In genomic region chr14:25619066-25619762, GRCm38 (mm10) we compare ENCODE assay signal across 13 mouse cellular contexts.
DNase-seq lines count a peak whose midpoint lies in the region; ATAC-seq and TF ChIP-seq lines count a peak whose summit lies in the region.
"Had no signal": no experiment of that assay in that cellular context is flagged by ENCODE, and none has a peak within 500 bp of the region (broad histone marks: within the 10 kb centered on the region; RNA-seq: fewer than 3 reads in every experiment).

No protein-coding gene starts in this region.

- ATAC-seq in kidney, embryonic 15.5 days (replicated peaks; ENCODE audit: low FRiP score): no peak
- no peak for ATAC-seq in forebrain, embryonic 13.5 days
- ATAC-seq in hindbrain, postnatal 0 days: no peak

- H3K9me3 ChIP-seq in kidney, embryonic 15.5 days (replicated peaks): no peaks in the 10 kb centered on the region
- no peaks in the 10 kb centered on the region for H3K9me3 ChIP-seq in forebrain, embryonic 13.5 days (replicated peaks)
- H3K9me3 ChIP-seq in hindbrain, postnatal 0 days (ENCODE audit: low read length): no peaks in the 10 kb centered on the region
- H3K9me3 ChIP-seq: heart, embryonic 15.5 days; limb, embryonic 12.5 days; lung, embryonic 15.5 days had no signal

- H3K27ac ChIP-seq in kidney, embryonic 15.5 days: peak overlapping the region; percentile 51; the same call in 1 of the 2 replicates
- peak overlapping the region; percentile 68 for H3K27ac ChIP-seq in forebrain, embryonic 13.5 days
- H3K27ac ChIP-seq in hindbrain, postnatal 0 days: peak overlapping the region; percentile 60; the same call in 1 of the 2 replicates
- H3K27ac ChIP-seq: heart, embryonic 15.5 days; limb, embryonic 12.5 days; lung, embryonic 15.5 days had no signal

- H3K27me3 ChIP-seq in kidney, embryonic 15.5 days: no peaks in the 10 kb centered on the region
- no peaks in the 10 kb centered on the region for H3K27me3 ChIP-seq in forebrain, embryonic 13.5 days
- H3K27me3 ChIP-seq in hindbrain, postnatal 0 days (ENCODE audit: insufficient read depth, low read length): no peaks in the 10 kb centered on the region
- H3K27me3 ChIP-seq: heart, embryonic 15.5 days; limb, embryonic 12.5 days; lung, embryonic 15.5 days had no signal

- peaks cover 24% of the 10 kb centered on the region; the same call in 1 of the 2 replicates for H3K36me3 ChIP-seq in kidney, embryonic 15.5 days
- H3K36me3 ChIP-seq in forebrain, embryonic 13.5 days (ENCODE audit: poor library complexity, severe bottlenecking): peaks cover 34% of the 10 kb centered on the region
- peaks cover under 1% of the 10 kb centered on the region; the same call in 1 of the 2 replicates for H3K36me3 ChIP-seq in hindbrain, postnatal 0 days (ENCODE audit: insufficient read depth, low read length)
- H3K36me3 ChIP-seq: heart, embryonic 15.5 days had no signal

- peaks cover 81% of the 10 kb centered on the region for H3K4me1 ChIP-seq in kidney, embryonic 15.5 days
- peaks cover 91% of the 10 kb centered on the region for H3K4me1 ChIP-seq in forebrain, embryonic 13.5 days
- H3K4me1 ChIP-seq in hindbrain, postnatal 0 days (ENCODE audit: insufficient read depth, low read length): peaks cover 36% of the 10 kb centered on the region

- DNase-seq in kidney, postnatal 36 days: no peak
- DNase-seq in cerebellum, adult 9-10 months: peak; percentile 80
- DNase-seq in hindbrain, postnatal 0 days (ENCODE audit: low spot score): no peak
- DNase-seq in gastrocnemius, postnatal 10 days: no peak
- no peak for DNase-seq in thymus, postnatal 0 days (ENCODE audit: low spot score)
- DNase-seq in thymus, postnatal 14 days: no peak
- DNase-seq: gastrocnemius, postnatal 25 days; kidney, adult 2 months had no signal

- no peak overlapping the region for H3K9ac ChIP-seq in kidney, embryonic 15.5 days
- H3K9ac ChIP-seq in forebrain, embryonic 13.5 days: 0 out of 2 replicates have a peak overlapping the region, but pooled peaks have one; percentile 18
- H3K9ac ChIP-seq in hindbrain, postnatal 0 days (replicated peaks; ENCODE audit: low read length): no peak overlapping the region
- H3K9ac ChIP-seq: heart, embryonic 15.5 days; limb, embryonic 12.5 days; lung, embryonic 15.5 days had no signal

- 69% methylated on average over 4 of the region's 4 CpGs for WGBS in kidney, embryonic 15.5 days
- 86% methylated on average over 4 of the region's 4 CpGs for WGBS in forebrain, embryonic 13.5 days
- 63% methylated on average over 4 of the region's 4 CpGs for WGBS in hindbrain, postnatal 0 days

- TF ChIP-seq CTCF in hindbrain, postnatal 0 days (IDR thresholded peaks at IDR 0.05; ENCODE audit: low read depth): no peak

- no peak overlapping the region for H3K4me3 ChIP-seq in kidney, embryonic 15.5 days (replicated peaks)
- no peak overlapping the region for H3K4me3 ChIP-seq in forebrain, embryonic 13.5 days
- no peak overlapping the region for H3K4me3 ChIP-seq in hindbrain, postnatal 0 days (ENCODE audit: low read length)
- H3K4me3 ChIP-seq: heart, embryonic 15.5 days; limb, embryonic 12.5 days; lung, embryonic 15.5 days had no signal

- H3K4me2 ChIP-seq in kidney, embryonic 15.5 days: no peak overlapping the region
- no peak overlapping the region for H3K4me2 ChIP-seq in forebrain, embryonic 13.5 days
- H3K4me2 ChIP-seq in hindbrain, postnatal 0 days (ENCODE audit: low read depth, low read length): no peak overlapping the region
- H3K4me2 ChIP-seq: heart, embryonic 15.5 days; limb, embryonic 12.5 days; lung, embryonic 15.5 days had no signal
